Mouse (Mus musculus): ENCODE measurements around the gene Adamts18.

- TF ChIP-seq CTCF (IDR thresholded peaks at IDR 0.05; ENCODE audit: control insufficient read depth, insufficient read depth, insufficient read length) = no peak
- no peak for TF ChIP-seq USF1 (IDR thresholded peaks at IDR 0.05; ENCODE audit: low read depth)
- no peak for TF ChIP-seq CEBPB (IDR thresholded peaks at IDR 0.05; ENCODE audit: low read depth)
- no peak for TF ChIP-seq MAX (IDR thresholded peaks at IDR 0.05)
- no peak for TF ChIP-seq MYOD1 (IDR thresholded peaks at IDR 0.05; ENCODE audit: control insufficient read depth, insufficient read length, low read depth)
- TF ChIP-seq MYOG (IDR thresholded peaks at IDR 0.05; ENCODE audit: control insufficient read depth, extremely low read depth, insufficient read length) = no peak
These were observed 124.5 kb downstream of the Adamts18 start for GRCm38 (mm10) chr8:113723873-113724538.
